Mouse (Mus musculus) forebrain, embryonic 13.5 days (tissue): ENCODE measurements around the gene Mical2. TPM values are rescaled to one million over a fixed set of nuclear protein-coding genes. Genes with fewer than 3 reads are reported as not detected.

Source experiments
- ATAC-seq: fragments of 200-750 bp; cut with Nextera tagmentation; 2 replicates; pipeline ENCODE4 v1.8.0; 2017
- H3K27ac ChIP-seq: fragments of 300-500 bp; sonication (generic); 2 replicates; pipeline ENCODE4 v1.5.1; 2015; ENCODE audit warnings: inconsistent platforms, mild to moderate bottlenecking, moderate library complexity
- H3K27me3 ChIP-seq: fragments of 300-500 bp; sonication (generic); 2 replicates; pipeline ENCODE4 v1.6.1; 2015; ENCODE audit warnings: mild to moderate bottlenecking, inconsistent platforms
- H3K36me3 ChIP-seq: fragments of 300-500 bp; sonication (generic); 2 replicates; pipeline ENCODE4 v1.6.1; 2015; ENCODE audit warnings: mild to moderate bottlenecking, inconsistent platforms; ENCODE audit not compliant: poor library complexity, severe bottlenecking
- H3K4me1 ChIP-seq: fragments of 300-500 bp; sonication (generic); 2 replicates; pipeline ENCODE4 v1.6.1; 2015; ENCODE audit warnings: inconsistent platforms
- H3K4me2 ChIP-seq: fragments of 300-500 bp; sonication (generic); 2 replicates; pipeline ENCODE4 v1.6.1; 2015; ENCODE audit warnings: inconsistent platforms, mild to moderate bottlenecking, moderate library complexity
- H3K4me3 ChIP-seq: fragments of 300-500 bp; sonication (generic); 2 replicates; pipeline ENCODE4 v1.5.1; 2015; ENCODE audit warnings: mild to moderate bottlenecking, inconsistent platforms
- H3K9ac ChIP-seq: fragments of 300-500 bp; sonication (generic); 2 replicates; pipeline ENCODE4 v1.6.1; 2015; ENCODE audit warnings: mild to moderate bottlenecking, inconsistent platforms
- H3K9me3 ChIP-seq: fragments of 300-500 bp; sonication (generic); replicated peaks from 2 replicates; pipeline ENCODE4 v1.6.1; 2016; ENCODE audit warnings: inconsistent platforms
- WGBS: fragments of 180-500 bp; shearing (Covaris S2); methylation state at CpG from one replicate; pipeline ENCODE4 v1.1.7; 2015; 5-methylcytosine and 5-hydroxymethylcytosine counted together
- polyA plus RNA-seq: library from polyadenylated mRNA; unstranded; fragments of >200 nt; fragmentation: Nextera tagmentation; extraction: Ambion mirVana; gene quantifications from 2 replicates; pipeline ENCODE4 v1.2.1, GENCODE M21; 2015

Gene Mical2
- polyA plus RNA-seq, 1 experiment from 2014 or later: 1.1 TPM

GRCm38 (mm10) chr7:112271627-112272026 is 46.0 kb downstream of the Mical2 start:
- H3K4me1 ChIP-seq: peaks cover 35% of the 10 kb centered on the region
- no peaks in the 10 kb centered on the region for H3K27me3 ChIP-seq
- no peaks in the 10 kb centered on the region for H3K9me3 ChIP-seq
- no peaks in the 10 kb centered on the region for H3K36me3 ChIP-seq
- 70% methylated on average over 3 of the region's 3 CpGs for WGBS
- ATAC-seq: no peak
- no peak overlapping the region for H3K4me3 ChIP-seq
- H3K27ac ChIP-seq: no peak overlapping the region
- H3K4me2 ChIP-seq: no peak overlapping the region
- H3K9ac ChIP-seq: no peak overlapping the region

GRCm38 (mm10) chr7:112272692-112273091 is 47.0 kb downstream of the Mical2 start:
- 22% methylated on average over 5 of the region's 5 CpGs for WGBS
- peak; percentile 67; the same call in 1 of the 2 replicates for ATAC-seq

GRCm38 (mm10) chr7:112273451-112273850 is 47.8 kb downstream of the Mical2 start:
- no peaks in the 10 kb centered on the region for H3K9me3 ChIP-seq
- H3K4me3 ChIP-seq: no peak overlapping the region
- WGBS: 66% methylated on average over 6 of the region's 6 CpGs
- H3K27ac ChIP-seq: 0 out of 2 replicates have a peak overlapping the region, but pooled peaks have one; percentile 45
- ATAC-seq: no peak
- H3K36me3 ChIP-seq: no peaks in the 10 kb centered on the region
- H3K4me2 ChIP-seq: no peak overlapping the region
- H3K27me3 ChIP-seq: no peaks in the 10 kb centered on the region
- H3K4me1 ChIP-seq: peaks cover 35% of the 10 kb centered on the region
- no peak overlapping the region for H3K9ac ChIP-seq

More at GRCm38 (mm10) chr7:112272692-112273091, 47.0 kb downstream of the Mical2 start:
- Histone ChIP-seq H3K9ac (no peak overlapping the region), H3K36me3 (no peaks in the 10 kb centered on the region), H3K27ac (peak overlapping the region; percentile 45; the same call in 1 of the 2 replicates), H3K4me1 (peaks cover 35% of the 10 kb centered on the region), H3K27me3 (no peaks in the 10 kb centered on the region), H3K4me3 (no peak overlapping the region), H3K9me3 (no peaks in the 10 kb centered on the region), H3K4me2 (no peak overlapping the region)

- Histone ChIP-seq H3K36me3 (no peaks in the 10 kb centered on the region), H3K27me3 (no peaks in the 10 kb centered on the region), H3K4me1 (peaks cover 35% of the 10 kb centered on the region), H3K4me2 (no peak overlapping the region), H3K9ac (no peak overlapping the region), H3K4me3 (no peak overlapping the region), H3K9me3 (no peaks in the 10 kb centered on the region), H3K27ac (no peak overlapping the region)
- peak; percentile 68; the same call in 1 of the 2 replicates for ATAC-seq
- WGBS: 43% methylated on average over 2 of the region's 2 CpGs
Measured at GRCm38 (mm10) chr7:112274611-112275010, 49.0 kb downstream of the Mical2 start.

- H3K4me1 ChIP-seq: peaks cover 35% of the 10 kb centered on the region
- H3K9ac ChIP-seq: no peak overlapping the region
- no peak for ATAC-seq
- H3K4me2 ChIP-seq: no peak overlapping the region
- no peaks in the 10 kb centered on the region for H3K9me3 ChIP-seq
- WGBS: 77% methylated on average over 3 of the region's 3 CpGs
- H3K27me3 ChIP-seq: no peaks in the 10 kb centered on the region
- no peak overlapping the region for H3K27ac ChIP-seq
- H3K4me3 ChIP-seq: no peak overlapping the region
- H3K36me3 ChIP-seq: no peaks in the 10 kb centered on the region
Measured at GRCm38 (mm10) chr7:112275093-112275492, 49.4 kb downstream of the Mical2 start.

- H3K9me3 ChIP-seq: no peaks in the 10 kb centered on the region
- no peaks in the 10 kb centered on the region for H3K27me3 ChIP-seq
- no peak overlapping the region for H3K9ac ChIP-seq
- H3K27ac ChIP-seq: no peak overlapping the region
- H3K36me3 ChIP-seq: no peaks in the 10 kb centered on the region
- H3K4me2 ChIP-seq: no peak overlapping the region
- ATAC-seq: no peak
- peaks cover 33% of the 10 kb centered on the region for H3K4me1 ChIP-seq
- WGBS: 47% methylated on average over 2 of the region's 2 CpGs
- no peak overlapping the region for H3K4me3 ChIP-seq
Measured at GRCm38 (mm10) chr7:112275883-112276282, 50.2 kb downstream of the Mical2 start.

GRCm38 (mm10) chr7:112276823-112277222 is 51.2 kb downstream of the Mical2 start:
- WGBS: 93% methylated on average over 4 of the region's 4 CpGs
- Histone ChIP-seq H3K27me3 (no peaks in the 10 kb centered on the region), H3K4me3 (no peak overlapping the region), H3K27ac (no peak overlapping the region), H3K4me1 (peaks cover 30% of the 10 kb centered on the region), H3K9me3 (no peaks in the 10 kb centered on the region), H3K36me3 (no peaks in the 10 kb centered on the region), H3K4me2 (no peak overlapping the region), H3K9ac (no peak overlapping the region)
- ATAC-seq: no peak

GRCm38 (mm10) chr7:112278648-112279047 is 53.0 kb downstream of the Mical2 start:
- no peak for ATAC-seq
- Histone ChIP-seq H3K9me3 (no peaks in the 10 kb centered on the region), H3K4me1 (peaks cover 13% of the 10 kb centered on the region), H3K27ac (no peak overlapping the region), H3K36me3 (no peaks in the 10 kb centered on the region), H3K9ac (no peak overlapping the region), H3K27me3 (no peaks in the 10 kb centered on the region), H3K4me3 (no peak overlapping the region), H3K4me2 (no peak overlapping the region)
- WGBS: 77% methylated on average over 4 of the region's 4 CpGs

GRCm38 (mm10) chr7:112280474-112280873 is 54.8 kb downstream of the Mical2 start:
- no peaks in the 10 kb centered on the region for H3K36me3 ChIP-seq
- H3K4me1 ChIP-seq: no peaks in the 10 kb centered on the region
- H3K27ac ChIP-seq: no peak overlapping the region
- H3K9me3 ChIP-seq: no peaks in the 10 kb centered on the region
- H3K27me3 ChIP-seq: no peaks in the 10 kb centered on the region
- H3K4me2 ChIP-seq: no peak overlapping the region
- H3K9ac ChIP-seq: no peak overlapping the region
- ATAC-seq: no peak
- no peak overlapping the region for H3K4me3 ChIP-seq
- 69% methylated on average over 3 of the region's 3 CpGs for WGBS

GRCm38 (mm10) chr7:112283606-112284310 is 58.1 kb downstream of the Mical2 start:
- Histone ChIP-seq H3K9me3 (no peaks in the 10 kb centered on the region), H3K4me3 (no peak overlapping the region), H3K4me2 (no peak overlapping the region), H3K27me3 (no peaks in the 10 kb centered on the region), H3K9ac (no peak overlapping the region), H3K36me3 (no peaks in the 10 kb centered on the region), H3K4me1 (no peaks in the 10 kb centered on the region), H3K27ac (no peak overlapping the region)
- ATAC-seq: no peak
- WGBS: 74% methylated on average over 9 of the region's 9 CpGs

- H3K4me1 ChIP-seq: no peaks in the 10 kb centered on the region
- H3K27ac ChIP-seq: no peak overlapping the region
- no peak overlapping the region for H3K9ac ChIP-seq
- no peaks in the 10 kb centered on the region for H3K27me3 ChIP-seq
- WGBS: 90% methylated on average over 8 of the region's 8 CpGs
- H3K4me3 ChIP-seq: no peak overlapping the region
- no peak for ATAC-seq
- H3K4me2 ChIP-seq: no peak overlapping the region
- no peaks in the 10 kb centered on the region for H3K36me3 ChIP-seq
- H3K9me3 ChIP-seq: no peaks in the 10 kb centered on the region
Measured at GRCm38 (mm10) chr7:112285573-112285972, 59.9 kb downstream of the Mical2 start.

GRCm38 (mm10) chr7:112288352-112289107 is 62.9 kb downstream of the Mical2 start:
- no peak overlapping the region for H3K4me3 ChIP-seq
- no peaks in the 10 kb centered on the region for H3K9me3 ChIP-seq
- ATAC-seq: no peak
- no peak overlapping the region for H3K9ac ChIP-seq
- H3K36me3 ChIP-seq: no peaks in the 10 kb centered on the region
- no peaks in the 10 kb centered on the region for H3K27me3 ChIP-seq
- no peak overlapping the region for H3K27ac ChIP-seq
- 92% methylated on average over 5 of the region's 5 CpGs for whole genome bisulfite sequencing
- no peak overlapping the region for H3K4me2 ChIP-seq
- no peaks in the 10 kb centered on the region for H3K4me1 ChIP-seq
